Comparison of ENCODE assay signal across 20 mouse cellular contexts in the genomic region with DNA sequence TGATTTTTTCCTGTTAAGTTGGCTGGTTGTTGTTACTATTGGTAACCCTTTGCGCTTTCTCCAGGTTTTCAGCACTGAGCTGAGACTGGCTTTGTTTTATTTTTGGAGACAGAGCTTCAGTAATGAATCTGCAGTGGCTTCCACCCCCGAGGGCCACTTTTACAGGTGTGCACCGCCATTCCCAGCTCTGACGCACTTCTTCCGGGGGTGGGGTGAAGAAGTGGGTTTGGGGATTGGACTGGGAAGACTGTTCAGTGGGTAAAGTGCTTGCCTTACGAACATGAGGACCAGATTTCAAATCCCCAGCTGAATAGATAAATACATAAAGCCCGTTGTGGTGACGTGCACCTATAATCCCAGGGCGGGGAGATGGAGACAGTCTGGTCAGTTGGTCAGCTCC. TPM values are rescaled to one million over a fixed set of nuclear protein-coding genes. Genes with fewer than 3 reads are reported as not detected.
A peak's percentile ranks its signal among the peaks of the same experiment; 100 is the strongest.
DNase-seq lines count a peak whose midpoint lies in the region; ATAC-seq and TF ChIP-seq lines count a peak whose summit lies in the region.
"Had no signal": no experiment of that assay in that cellular context is flagged by ENCODE, and none has a peak within 500 bp of the region (broad histone marks: within the 10 kb centered on the region; RNA-seq: fewer than 3 reads in every experiment).

No protein-coding gene starts in this region.

- H3K27ac ChIP-seq in intestine, embryonic 15.5 days: 0 out of 2 replicates have a peak overlapping the region, but pooled peaks have one; percentile 22
- H3K27ac ChIP-seq in intestine, embryonic 16.5 days (ENCODE audit: low read length): no peak overlapping the region
- 0 out of 2 replicates have a peak overlapping the region, but pooled peaks have one; percentile 27 for H3K27ac ChIP-seq in lung, postnatal 0 days (ENCODE audit: low read length)
- H3K27ac ChIP-seq in neural tube, embryonic 15.5 days (replicated peaks): no peak overlapping the region
- H3K27ac ChIP-seq: embryonic facial prominence, embryonic 13.5 days; forebrain, embryonic 13.5 days; gastrocnemius, adult 2 months; heart, embryonic 13.5 days; hindbrain, embryonic 12.5 days had no signal

- no peak overlapping the region for H3K9ac ChIP-seq in intestine, embryonic 15.5 days
- H3K9ac ChIP-seq in intestine, embryonic 16.5 days (ENCODE audit: low read depth, low read length): no peak overlapping the region
- no peak overlapping the region for H3K9ac ChIP-seq in lung, postnatal 0 days (replicated peaks; ENCODE audit: low read depth)
- no peak overlapping the region for H3K9ac ChIP-seq in neural tube, embryonic 15.5 days (replicated peaks)
- H3K9ac ChIP-seq: embryonic facial prominence, embryonic 13.5 days; forebrain, embryonic 13.5 days; heart, embryonic 13.5 days; hindbrain, embryonic 12.5 days had no signal

- no peak for TF ChIP-seq CTCF in lung, postnatal 0 days (IDR thresholded peaks at IDR 0.05)

- no peak overlapping the region for H3K4me2 ChIP-seq in intestine, embryonic 15.5 days (replicated peaks)
- no peak overlapping the region for H3K4me2 ChIP-seq in intestine, embryonic 16.5 days (ENCODE audit: low read depth, low read length)
- no peak overlapping the region for H3K4me2 ChIP-seq in lung, postnatal 0 days (replicated peaks; ENCODE audit: low read depth, low read length)
- no peak overlapping the region for H3K4me2 ChIP-seq in neural tube, embryonic 15.5 days
- H3K4me2 ChIP-seq: embryonic facial prominence, embryonic 13.5 days; forebrain, embryonic 13.5 days; heart, embryonic 13.5 days; hindbrain, embryonic 12.5 days had no signal

- H3K4me1 ChIP-seq in intestine, embryonic 15.5 days (replicated peaks): 0 out of 2 replicates have a peak, but pooled peaks cover 2% of the 10 kb centered on the region
- peaks cover 12% of the 10 kb centered on the region for H3K4me1 ChIP-seq in intestine, embryonic 16.5 days (ENCODE audit: control insufficient read depth, insufficient read depth, low read length)
- H3K4me1 ChIP-seq in lung, postnatal 0 days (ENCODE audit: insufficient read depth, low read depth, low read length): peaks cover 10% of the 10 kb centered on the region; the same call in 1 of the 2 replicates
- H3K4me1 ChIP-seq in neural tube, embryonic 15.5 days: peaks cover 18% of the 10 kb centered on the region

- TF ChIP-seq EP300 in lung, postnatal 0 days (IDR thresholded peaks at IDR 0.05): no peak

- no peak for ATAC-seq in intestine, embryonic 15.5 days
- no peak for ATAC-seq in intestine, embryonic 16.5 days
- ATAC-seq in lung, postnatal 0 days: peak; percentile 63
- ATAC-seq in neural tube, embryonic 15.5 days (ENCODE audit: low FRiP score): no peak
- ATAC-seq: activated CD4-positive, CD25-positive, alpha-beta regulatory T cell, adult 4 months; forebrain, embryonic 13.5 days; Patski had no signal

- H3K4me3 ChIP-seq in intestine, embryonic 15.5 days (replicated peaks): no peak overlapping the region
- H3K4me3 ChIP-seq in intestine, embryonic 16.5 days (ENCODE audit: low read length): no peak overlapping the region
- no peak overlapping the region for H3K4me3 ChIP-seq in lung, postnatal 0 days (ENCODE audit: low read depth, low read length)
- H3K4me3 ChIP-seq in neural tube, embryonic 15.5 days (replicated peaks): no peak overlapping the region
- H3K4me3 ChIP-seq: embryonic facial prominence, embryonic 13.5 days; forebrain, embryonic 13.5 days; gastrocnemius, adult 2 months; heart, embryonic 13.5 days; hindbrain, embryonic 12.5 days had no signal

- no peaks in the 10 kb centered on the region for H3K27me3 ChIP-seq in intestine, embryonic 15.5 days (replicated peaks)
- no peaks in the 10 kb centered on the region for H3K27me3 ChIP-seq in intestine, embryonic 16.5 days (replicated peaks; ENCODE audit: control insufficient read depth, insufficient read depth, low read length)
- no peaks in the 10 kb centered on the region for H3K27me3 ChIP-seq in lung, postnatal 0 days (replicated peaks; ENCODE audit: insufficient read depth, low read length)
- no peaks in the 10 kb centered on the region for H3K27me3 ChIP-seq in neural tube, embryonic 15.5 days (replicated peaks)
- H3K27me3 ChIP-seq: embryonic facial prominence, embryonic 13.5 days; forebrain, embryonic 13.5 days; heart, embryonic 13.5 days; hindbrain, embryonic 12.5 days; Patski had no signal

- peak; percentile 52 for DNase-seq in lung, postnatal 0 days (ENCODE audit: low spot score)
- DNase-seq in lung, postnatal 25 days (ENCODE audit: low spot score): no peak
- peak; percentile 29 to 43 for DNase-seq in right cerebral cortex, postnatal 10 days (ENCODE audit: low spot score in 2 of 2)
- no peak for DNase-seq in right cerebral cortex, postnatal 25 days
- DNase-seq: adrenal gland, postnatal 14 days; cerebellum, adult 18-20 months; cerebellum, adult 9-11 months; cerebellum, postnatal 36 days; gastrocnemius, adult 2 months; gastrocnemius, postnatal 25 days; heart, postnatal 36 days had no signal

- WGBS in intestine, embryonic 15.5 days: 67% methylated on average over 9 of the region's 9 CpGs
- 70% methylated on average over 9 of the region's 9 CpGs for WGBS in intestine, embryonic 16.5 days
- 52% methylated on average over 9 of the region's 9 CpGs for WGBS in lung, postnatal 0 days
- WGBS in neural tube, embryonic 15.5 days: 85% methylated on average over 9 of the region's 9 CpGs

- H3K9me3 ChIP-seq in intestine, embryonic 15.5 days: no peaks in the 10 kb centered on the region
- no peaks in the 10 kb centered on the region for H3K9me3 ChIP-seq in intestine, embryonic 16.5 days (ENCODE audit: control insufficient read depth, low read length)
- no peaks in the 10 kb centered on the region for H3K9me3 ChIP-seq in lung, postnatal 0 days (ENCODE audit: low read length)
- no peaks in the 10 kb centered on the region for H3K9me3 ChIP-seq in neural tube, embryonic 15.5 days (replicated peaks)
- H3K9me3 ChIP-seq: embryonic facial prominence, embryonic 13.5 days; forebrain, embryonic 13.5 days; heart, embryonic 13.5 days; hindbrain, embryonic 12.5 days had no signal

- H3K36me3 ChIP-seq in intestine, embryonic 15.5 days: no peaks in the 10 kb centered on the region
- no peaks in the 10 kb centered on the region for H3K36me3 ChIP-seq in intestine, embryonic 16.5 days (ENCODE audit: control insufficient read depth, insufficient read depth, low read length)
- no peaks in the 10 kb centered on the region for H3K36me3 ChIP-seq in lung, postnatal 0 days (ENCODE audit: insufficient read depth, low read length)
- H3K36me3 ChIP-seq in neural tube, embryonic 15.5 days: no peaks in the 10 kb centered on the region
- H3K36me3 ChIP-seq: embryonic facial prominence, embryonic 13.5 days; heart, embryonic 13.5 days; hindbrain, embryonic 12.5 days had no signal

RNA-seq across cellular contexts. Expression of a gene that starts 23.9 kb away (rescaled TPM):
- 210 and 215 TPM in 2 replicates for polyA plus RNA-seq in intestine, embryonic 15.5 days (2015; fragmentation: Nextera tagmentation; extraction: Ambion mirVana)
- 203 and 204 TPM in 2 replicates for polyA plus RNA-seq in intestine, embryonic 16.5 days (2015; fragmentation: Nextera tagmentation; extraction: Ambion mirVana)
- polyA plus RNA-seq in lung, postnatal 0 days (2015; fragmentation: Nextera tagmentation; extraction: Ambion mirVana): 523 and 525 TPM in 2 replicates
- 450 and 456 TPM in 2 replicates for polyA plus RNA-seq in neural tube, embryonic 15.5 days (2015; fragmentation: Nextera tagmentation; extraction: Ambion mirVana)

RNA-seq across cellular contexts. Expression of a gene that starts 44.8 kb away (rescaled TPM):
- polyA plus RNA-seq in intestine, embryonic 15.5 days (2015; fragmentation: Nextera tagmentation; extraction: Ambion mirVana): 3.9 and 4.1 TPM in 2 replicates
- polyA plus RNA-seq in intestine, embryonic 16.5 days (2015; fragmentation: Nextera tagmentation; extraction: Ambion mirVana): 3.5 and 4.2 TPM in 2 replicates
- 1.2 and 1.5 TPM in 2 replicates for polyA plus RNA-seq in lung, postnatal 0 days (2015; fragmentation: Nextera tagmentation; extraction: Ambion mirVana)
- polyA plus RNA-seq in neural tube, embryonic 15.5 days (2015; fragmentation: Nextera tagmentation; extraction: Ambion mirVana): 6.4 and 7.3 TPM in 2 replicates

Comparison
In these comparisons a context has a peak if more than half of its experiments do, and no peak if none do; other contexts are left out.
1. H3K27ac ChIP-seq: peak in intestine, embryonic 15.5 days (single experiment) and lung, postnatal 0 days (single experiment); none in intestine, embryonic 16.5 days (single experiment) and neural tube, embryonic 15.5 days (single experiment).
2. DNase-seq: peak in lung, postnatal 0 days (single experiment) and right cerebral cortex, postnatal 10 days (2 of 2); none in lung, postnatal 25 days (single experiment) and right cerebral cortex, postnatal 25 days (single experiment).